Mouse (Mus musculus): ENCODE measurements around the gene 4930402F06Rik.

DNA sequence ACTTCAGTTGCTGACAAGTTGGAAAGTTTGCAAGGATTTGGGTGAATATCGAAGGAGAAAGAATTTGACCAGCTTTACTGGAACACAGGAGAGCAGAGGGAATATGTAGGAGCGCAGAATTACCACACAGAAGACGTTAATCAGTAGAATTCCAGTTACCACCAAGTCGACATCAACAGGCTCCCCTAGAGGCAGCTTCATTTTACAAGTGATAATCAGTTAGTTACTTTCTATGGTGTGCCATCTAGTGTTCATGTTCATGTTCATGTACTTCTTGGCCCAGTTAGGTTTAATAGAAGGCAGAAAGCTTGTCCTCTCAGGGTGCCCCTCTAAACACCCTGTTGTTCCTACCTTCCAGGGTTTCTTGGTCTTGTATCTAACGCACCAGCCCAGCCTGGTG lies 47.8 kb downstream of the 4930402F06Rik start:
- TF ChIP-seq CTCF (IDR thresholded peaks at IDR 0.05; ENCODE audit: low read depth, low read length), result no peak
- no peak for TF ChIP-seq POLR2A (IDR thresholded peaks at IDR 0.05; ENCODE audit: insufficient read depth, low read length)

Measured in ES-Bruce4 (cell line).